Mouse (Mus musculus): ENCODE measurements at regions not wholly inside any gene's neighbourhood (a gene's known extent, or its start where the extent isn't known, plus 50 kb on each side); places are given as distances from the start of the nearest gene placed in this dataset.

DNA sequence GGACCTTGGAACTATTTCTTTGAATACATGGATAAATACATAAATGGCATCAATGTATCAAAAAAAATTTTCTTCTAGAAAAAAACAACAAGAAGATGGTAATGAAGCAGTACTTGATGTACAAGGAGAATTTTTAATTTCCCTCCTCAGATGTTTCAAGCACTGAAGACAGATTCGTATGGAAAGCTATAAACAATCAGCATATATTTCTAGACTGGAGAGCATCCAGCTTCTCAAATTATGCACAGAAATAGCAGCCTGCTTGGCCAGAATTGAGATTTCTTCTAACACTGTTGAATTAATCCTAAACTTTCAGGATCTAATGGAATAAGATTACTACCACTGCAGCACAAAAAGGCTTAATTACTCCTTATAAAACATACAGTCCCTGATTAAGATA is 241.0 kb downstream of the Phf3 start:
- TF ChIP-seq CTCF (IDR thresholded peaks at IDR 0.05) (no peak), POLR2A (IDR thresholded peaks at IDR 0.05; ENCODE audit: insufficient read depth, low read depth, low read length) (no peak)
